Mouse (Mus musculus) T-helper 1 cell (primary cell): ENCODE results near the gene Tstd2.

ENCODE experiments used
- in situ Hi-C: fragments of 300-600 bp; cut with MboI, MseI; formaldehyde crosslinking; loops from one replicate; pipeline ENCODE4 v1.15.1; 2025; ENCODE audit warnings: high pct_unique_total_duplicates

The Tstd2 gene

DNA sequence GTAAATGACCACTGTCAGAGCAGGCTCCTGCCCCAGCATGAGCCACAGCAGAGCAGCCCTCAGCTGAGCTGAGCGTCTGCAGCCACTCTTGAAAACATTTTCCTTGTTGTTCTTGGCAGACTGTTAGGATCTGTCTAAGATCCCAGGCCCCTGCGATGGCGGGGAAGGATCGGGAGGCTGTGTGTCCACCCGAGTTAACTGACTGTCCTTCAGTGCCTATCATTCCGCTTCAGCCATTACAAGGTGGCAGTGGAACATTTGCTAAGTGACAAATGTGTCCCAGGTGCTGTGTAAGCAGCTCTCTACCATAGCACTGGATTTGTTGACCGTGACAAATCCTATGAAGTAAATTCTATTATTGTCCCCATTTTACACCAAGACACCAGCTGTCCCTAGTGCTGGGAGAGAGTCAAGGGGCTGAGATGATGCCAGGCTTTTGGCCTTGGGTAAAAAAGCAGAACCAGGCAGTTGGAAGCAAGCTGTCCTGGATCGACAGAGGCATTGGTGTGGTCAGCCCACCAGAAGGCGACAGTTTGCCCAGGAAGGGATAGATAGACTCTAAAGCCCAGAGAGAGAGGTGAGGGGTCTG, 53.2 kb downstream of the Tstd2 start:
- in situ Hi-C loops = no loop called here

- in situ Hi-C loops = no loop called here
Measured at GRCm38 (mm10) chr4:46084416-46085172, 53.9 kb downstream of the Tstd2 start.

GRCm38 (mm10) chr4:46082555-46082954, 55.9 kb downstream of the Tstd2 start:
- in situ Hi-C loops = no loop called here

DNA sequence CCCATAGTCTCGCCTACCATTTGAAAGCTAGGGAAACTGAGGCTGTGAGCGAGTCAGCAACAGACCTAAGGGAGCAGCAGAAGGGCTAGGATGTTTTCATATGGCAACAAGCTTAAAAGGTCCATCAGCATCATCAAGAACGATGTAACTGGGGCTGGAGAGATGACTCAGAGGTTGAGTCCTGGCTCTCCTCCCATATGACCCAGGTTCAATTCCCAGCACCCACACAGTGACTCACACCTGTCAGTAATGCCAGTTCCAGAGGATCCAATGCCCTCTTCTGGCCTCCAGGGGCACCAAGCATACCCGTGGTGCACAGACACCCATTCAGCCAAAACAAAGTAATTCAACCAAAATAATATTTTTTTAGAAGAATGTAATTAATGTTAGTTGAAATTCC, 58.2 kb downstream of the Tstd2 start:
- in situ Hi-C loops = no loop called here

- in situ Hi-C loops = no loop called here
Measured at GRCm38 (mm10) chr4:46076892-46077291, 61.6 kb downstream of the Tstd2 start.

GRCm38 (mm10) chr4:46075664-46076063, 62.8 kb downstream of the Tstd2 start:
- in situ Hi-C loops = no loop called here

GRCm38 (mm10) chr4:46073736-46074135, 64.8 kb downstream of the Tstd2 start:
- in situ Hi-C loops = no loop called here

- in situ Hi-C loops = no loop called here
Measured at GRCm38 (mm10) chr4:46072631-46073030, 65.9 kb downstream of the Tstd2 start.

GRCm38 (mm10) chr4:46069851-46070482, 68.5 kb downstream of the Tstd2 start:
- in situ Hi-C loops = no loop called here

GRCm38 (mm10) chr4:46068573-46068972, 69.9 kb downstream of the Tstd2 start:
- in situ Hi-C loops = no loop called here

- in situ Hi-C loops = no loop called here
Measured at GRCm38 (mm10) chr4:46068060-46068459, 70.4 kb downstream of the Tstd2 start.

DNA sequence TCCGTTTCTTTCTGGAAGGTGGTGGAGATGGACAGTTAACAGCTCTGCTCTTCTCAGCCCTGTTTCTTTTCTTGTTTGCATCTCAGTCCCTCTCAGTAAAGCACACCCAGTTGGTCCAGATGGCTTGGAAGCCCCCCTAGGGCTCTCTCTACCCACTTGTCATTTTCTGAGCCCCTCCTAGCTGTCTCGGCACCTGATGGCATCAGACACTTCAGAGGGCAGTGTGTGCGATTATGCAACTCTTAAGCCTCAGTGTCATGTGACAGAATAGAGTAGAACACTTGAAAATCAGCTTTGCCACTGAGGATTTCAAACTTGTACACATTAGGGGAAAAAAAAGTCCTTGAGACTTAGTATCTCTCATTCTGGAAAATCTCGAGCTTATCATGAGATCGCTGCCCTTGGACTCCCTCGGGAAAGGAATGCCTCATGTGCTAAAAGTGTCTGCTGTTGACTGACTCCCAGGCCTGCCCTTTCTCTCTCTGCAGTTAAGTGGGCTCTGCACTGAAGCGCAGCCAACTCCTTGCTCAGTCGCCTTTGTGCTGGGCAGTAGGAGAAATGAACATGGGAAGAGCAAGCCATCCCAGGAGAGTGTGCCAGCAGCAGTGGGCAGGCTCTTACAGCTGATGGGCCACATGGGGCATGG, 72.7 kb downstream of the Tstd2 start:
- in situ Hi-C loops = no loop called here

GRCm38 (mm10) chr4:46064961-46065360, 73.5 kb downstream of the Tstd2 start:
- in situ Hi-C loops = no loop called here
